Mouse (Mus musculus): ENCODE results near the gene Vmn1r7. TPM values are rescaled to one million over a fixed set of nuclear protein-coding genes. Genes with fewer than 3 reads are reported as not detected.
"Not testable (repeated sequence)": the region's sequence is repeated elsewhere in the genome, so short reads cannot be mapped to it uniquely, and the experiment has no call there.

Vmn1r7 gene
- not detected in 2 replicates for polyA plus RNA-seq (2016; fragmentation: Nextera tagmentation; extraction: Ambion mirVana)

DNA sequence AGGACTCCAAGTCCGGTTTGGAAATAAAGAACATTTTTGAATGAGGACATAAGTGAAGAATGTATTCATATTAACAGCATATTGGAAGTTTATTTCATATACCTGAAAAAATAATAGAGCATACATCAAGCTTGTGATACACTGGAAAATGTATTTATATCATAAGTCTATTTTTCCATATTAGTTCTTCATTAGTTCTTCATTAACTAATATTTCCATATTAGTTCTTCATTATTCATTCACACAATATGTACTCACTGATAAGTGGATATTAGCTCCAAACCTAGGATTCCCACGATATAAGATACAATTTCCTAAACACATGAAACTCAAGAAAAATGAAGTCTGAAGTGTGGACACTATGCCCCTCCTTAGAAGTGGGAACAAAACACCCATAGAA lies at the start of gene Vmn1r7:
Vmn1r7 (minus strand) TSS at position 101 of the 400 bp plus-strand sequence.
- not testable (repeated sequence) for ATAC-seq (ENCODE audit: insufficient number of reproducible peaks, insufficient read depth, low FRiP score, low TSS enrichment, low read depth); H3K27me3 ChIP-seq; H3K36me3 ChIP-seq; H3K4me3 ChIP-seq (replicated peaks); H3K4me1 ChIP-seq (replicated peaks); H3K27ac ChIP-seq; H3K9ac ChIP-seq (replicated peaks); H3K4me2 ChIP-seq; H3K9me3 ChIP-seq
- WGBS, result 89% methylated on average over 2 of the region's 2 CpGs

DNA sequence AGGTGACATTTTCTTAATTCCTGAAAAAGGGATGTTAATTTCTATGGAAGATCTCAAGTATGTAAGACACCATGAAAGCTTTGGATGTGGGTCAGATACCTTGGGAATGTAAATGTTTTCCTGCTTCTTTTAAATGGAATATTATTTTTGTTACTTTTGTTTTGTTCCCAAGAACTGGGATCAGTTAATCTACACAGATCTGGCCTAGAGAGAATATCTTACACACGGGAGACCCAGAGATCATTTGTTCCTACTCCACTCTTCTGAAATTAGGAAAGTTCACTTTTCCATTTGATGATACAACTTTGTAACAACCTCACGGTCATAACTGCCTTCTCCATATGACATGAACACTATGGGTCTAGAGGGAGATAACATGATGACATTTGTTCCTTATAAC lies 41.4 kb upstream of the Vmn1r7 start, which contains the start of gene Vmn1r9:
Vmn1r9 (plus strand) TSS at position 301 of the 400 bp plus-strand sequence.
- no peak within 1 kb of the TSS for H3K4me3 ChIP-seq (replicated peaks)
- no peaks in the 10 kb centered on the region for H3K36me3 ChIP-seq
- H3K27me3 ChIP-seq, result no peaks in the 10 kb centered on the region
- no peak within 1 kb of the TSS for H3K9ac ChIP-seq (replicated peaks)
- 82% methylated on average over 2 of the region's 2 CpGs for WGBS
- H3K4me1 ChIP-seq (replicated peaks), result no peaks in the 10 kb centered on the region
- no peaks in the 10 kb centered on the region for H3K9me3 ChIP-seq
- no peak for ATAC-seq (ENCODE audit: insufficient number of reproducible peaks, insufficient read depth, low FRiP score, low TSS enrichment, low read depth)
- H3K4me2 ChIP-seq, result no peak within 1 kb of the TSS
- H3K27ac ChIP-seq, result no peak within 1 kb of the TSS

DNA sequence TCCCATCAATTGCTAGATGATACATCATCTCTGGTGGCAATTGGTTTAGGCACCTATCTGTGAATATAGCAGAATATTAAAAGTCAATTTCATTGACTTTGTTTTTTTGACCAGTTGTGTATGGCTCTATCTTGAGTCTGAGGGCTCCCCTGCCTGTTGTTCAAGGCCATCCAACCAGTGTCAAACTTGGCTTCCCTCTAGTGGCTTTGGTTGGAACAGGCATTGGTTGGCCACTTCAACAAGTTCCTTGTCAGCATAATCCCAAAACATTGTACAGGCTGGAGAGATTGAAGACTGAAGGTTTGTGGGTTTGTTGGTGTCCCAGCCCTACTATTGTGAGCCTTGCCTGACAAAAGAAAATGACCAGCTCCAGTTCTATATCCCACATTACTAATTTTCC lies 38.6 kb upstream of the Vmn1r7 start:
- Histone ChIP-seq H3K4me3 (replicated peaks) (no peak overlapping the region), H3K27ac (no peak overlapping the region), H3K36me3 (no peaks in the 10 kb centered on the region), H3K9ac (replicated peaks) (no peak overlapping the region), H3K9me3 (no peaks in the 10 kb centered on the region), H3K4me2 (no peak overlapping the region), H3K4me1 (replicated peaks) (no peaks in the 10 kb centered on the region), H3K27me3 (no peaks in the 10 kb centered on the region)
- ATAC-seq (ENCODE audit: insufficient number of reproducible peaks, insufficient read depth, low FRiP score, low TSS enrichment, low read depth), result no peak

DNA sequence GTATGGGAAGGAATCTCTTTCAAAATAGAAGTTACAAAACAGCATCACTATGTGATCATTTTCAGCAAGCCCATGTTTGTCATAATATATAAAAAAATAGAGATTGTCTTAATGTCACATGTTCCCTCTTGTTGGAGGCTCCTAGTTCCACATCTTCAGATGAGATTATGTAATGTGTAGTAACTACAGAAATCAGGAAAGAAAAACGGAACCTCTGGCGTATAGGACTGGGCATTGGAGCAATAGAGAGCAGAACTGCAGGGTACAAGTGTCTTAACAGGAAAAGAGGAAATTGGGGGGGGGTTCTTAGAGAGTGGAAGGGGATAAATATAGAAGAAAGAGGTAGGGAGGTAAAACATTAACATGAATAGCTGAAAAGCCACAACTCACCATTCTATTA lies 9.6 kb upstream of the Vmn1r7 start:
- 84% methylated on average over 2 of the region's 2 CpGs for WGBS
- H3K27ac ChIP-seq, result no peak overlapping the region
- ATAC-seq (ENCODE audit: insufficient number of reproducible peaks, insufficient read depth, low FRiP score, low TSS enrichment, low read depth), result no peak

DNA sequence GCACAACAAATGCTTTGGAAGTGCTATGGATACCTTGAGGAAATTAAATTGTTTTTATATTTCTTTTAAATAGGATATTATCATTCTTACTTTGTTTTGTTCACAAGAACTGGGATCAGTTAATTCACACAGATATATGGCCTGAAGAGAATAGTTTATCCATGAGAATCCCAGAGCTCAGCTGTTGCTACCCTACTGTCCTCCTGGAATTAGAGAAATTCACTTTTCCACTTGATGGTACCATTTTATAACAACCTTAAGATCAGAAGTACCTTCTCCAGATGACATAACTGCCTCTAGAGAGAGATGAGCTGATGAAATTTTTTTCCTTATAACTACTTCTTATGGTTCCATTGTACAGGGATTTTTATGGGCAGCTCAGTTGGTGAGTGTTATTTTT lies 6.9 kb upstream of the Vmn1r7 start, which contains the start of gene Vmn1r8:
Vmn1r8 (plus strand) TSS at position 301 of the 400 bp plus-strand sequence.
- no peaks in the 10 kb centered on the region for H3K9me3 ChIP-seq
- no peak within 1 kb of the TSS for H3K4me3 ChIP-seq (replicated peaks)
- no peak within 1 kb of the TSS for H3K4me2 ChIP-seq
- no peak within 1 kb of the TSS for H3K9ac ChIP-seq (replicated peaks)
- H3K27me3 ChIP-seq, result no peaks in the 10 kb centered on the region
- H3K4me1 ChIP-seq (replicated peaks), result no peaks in the 10 kb centered on the region
- no peak for ATAC-seq (ENCODE audit: insufficient number of reproducible peaks, insufficient read depth, low FRiP score, low TSS enrichment, low read depth)
- H3K27ac ChIP-seq, result no peak within 1 kb of the TSS
- H3K36me3 ChIP-seq, result no peaks in the 10 kb centered on the region

More for the DNA sequence above, 9.6 kb upstream of the Vmn1r7 start:
- Histone ChIP-seq H3K4me1 (replicated peaks) (no peaks in the 10 kb centered on the region), H3K9ac (replicated peaks) (no peak overlapping the region), H3K36me3 (no peaks in the 10 kb centered on the region), H3K27me3 (no peaks in the 10 kb centered on the region), H3K9me3 (no peaks in the 10 kb centered on the region), H3K4me3 (replicated peaks) (no peak overlapping the region), H3K4me2 (no peak overlapping the region)

DNA sequence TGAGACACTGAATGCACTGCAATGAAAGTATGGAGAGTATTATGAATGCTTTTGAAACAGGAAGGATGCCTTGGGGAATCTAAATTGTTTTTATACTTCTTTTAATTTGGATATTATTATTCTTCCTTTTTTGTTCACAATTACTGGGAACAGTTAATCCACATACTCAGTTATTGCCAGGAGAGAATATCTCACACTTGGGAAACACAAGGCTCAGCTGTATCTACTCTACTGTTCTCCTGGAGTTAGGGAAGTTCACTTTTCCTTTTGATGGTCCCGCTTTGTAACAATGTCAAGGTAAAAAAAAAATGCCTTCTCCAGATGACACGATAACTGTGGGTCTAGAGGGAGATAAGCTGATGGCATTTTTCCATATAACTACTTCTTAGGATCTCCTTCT lies 28.2 kb downstream of the Vmn1r7 start, which contains the start of gene Vmn1r6:
Vmn1r6 (plus strand) TSS at position 301 of the 400 bp plus-strand sequence.
- no peak within 1 kb of the TSS for H3K4me3 ChIP-seq (replicated peaks)
- ATAC-seq (ENCODE audit: insufficient number of reproducible peaks, insufficient read depth, low FRiP score, low TSS enrichment, low read depth), result no peak

More for the DNA sequence above, 28.2 kb downstream of the Vmn1r7 start, which contains the start of gene Vmn1r6:
- no peaks in the 10 kb centered on the region for H3K36me3 ChIP-seq
- no peak within 1 kb of the TSS for H3K27ac ChIP-seq
- H3K4me2 ChIP-seq, result no peak within 1 kb of the TSS
- H3K9me3 ChIP-seq, result no peaks in the 10 kb centered on the region
- no peaks in the 10 kb centered on the region for H3K27me3 ChIP-seq
- no peaks in the 10 kb centered on the region for H3K4me1 ChIP-seq (replicated peaks)
- 84% methylated on average over 2 of the region's 2 CpGs for WGBS
- no peak within 1 kb of the TSS for H3K9ac ChIP-seq (replicated peaks)

Other genes starting within 250 kb of the Vmn1r7 start
- gene Kbtbd2, start 227.5 kb downstream of the Vmn1r7 start, polyA plus RNA-seq (2016; fragmentation: Nextera tagmentation; extraction: Ambion mirVana), result 43.1 and 45.7 TPM in 2 replicates
- gene Fkbp9, start 193.3 kb downstream of the Vmn1r7 start, polyA plus RNA-seq (2016; fragmentation: Nextera tagmentation; extraction: Ambion mirVana), result 100 and 113 TPM in 2 replicates
- gene Nt5c3, start 101.4 kb downstream of the Vmn1r7 start, polyA plus RNA-seq (2016; fragmentation: Nextera tagmentation; extraction: Ambion mirVana), result 68.0 and 68.3 TPM in 2 replicates
- 0.23 and 0.40 TPM in 2 replicates for gene Vmn1r4, start 101.3 kb downstream of the Vmn1r7 start, polyA plus RNA-seq (2016; fragmentation: Nextera tagmentation; extraction: Ambion mirVana)
- gene Vmn1r5, start 55.1 kb downstream of the Vmn1r7 start, polyA plus RNA-seq (2016; fragmentation: Nextera tagmentation; extraction: Ambion mirVana), result not detected in 2 replicates
- not detected in 2 replicates for gene Vmn1r6, start 28.1 kb downstream of the Vmn1r7 start, polyA plus RNA-seq (2016; fragmentation: Nextera tagmentation; extraction: Ambion mirVana)
- not detected in 2 replicates for gene Vmn1r8, start 7.0 kb upstream of the Vmn1r7 start, polyA plus RNA-seq (2016; fragmentation: Nextera tagmentation; extraction: Ambion mirVana)
- gene Vmn1r9, start 41.5 kb upstream of the Vmn1r7 start, polyA plus RNA-seq (2016; fragmentation: Nextera tagmentation; extraction: Ambion mirVana), result not detected in 2 replicates
- gene Vmn1r10, start 84.1 kb upstream of the Vmn1r7 start, polyA plus RNA-seq (2016; fragmentation: Nextera tagmentation; extraction: Ambion mirVana), result not detected in 2 replicates
- not detected in 2 replicates for gene Vmn1r11, start 108.1 kb upstream of the Vmn1r7 start, polyA plus RNA-seq (2016; fragmentation: Nextera tagmentation; extraction: Ambion mirVana)
- gene Vmn1r12, start 131.6 kb upstream of the Vmn1r7 start, polyA plus RNA-seq (2016; fragmentation: Nextera tagmentation; extraction: Ambion mirVana), result not detected in 2 replicates
- gene Vmn1r13, start 178.0 kb upstream of the Vmn1r7 start, polyA plus RNA-seq (2016; fragmentation: Nextera tagmentation; extraction: Ambion mirVana), result not detected in 2 replicates
- gene Vmn1r14, start 206.4 kb upstream of the Vmn1r7 start, polyA plus RNA-seq (2016; fragmentation: Nextera tagmentation; extraction: Ambion mirVana), result not detected in 2 replicates
- not detected in 2 replicates for gene Vmn1r15, start 232.6 kb upstream of the Vmn1r7 start, polyA plus RNA-seq (2016; fragmentation: Nextera tagmentation; extraction: Ambion mirVana)